Mouse (Mus musculus): ENCODE results near the gene Gm20431.

Gene Gm20431

GRCm38 (mm10) chr2:167675120-167675909, 14.0 kb upstream of the Gm20431 start:
- H3K4me3 ChIP-seq (replicated peaks; ENCODE audit: low read length), result no peak overlapping the region
- peaks cover 41% of the 10 kb centered on the region for H3K4me1 ChIP-seq (replicated peaks; ENCODE audit: low read depth, low read length)
- peaks cover 12% of the 10 kb centered on the region; the same call in 1 of the 2 replicates for H3K27me3 ChIP-seq (ENCODE audit: insufficient read depth, low read length)
- H3K36me3 ChIP-seq (ENCODE audit: insufficient read depth, low read length), result no peaks in the 10 kb centered on the region
- TF ChIP-seq NANOG (IDR thresholded peaks at IDR 0.05; ENCODE audit: borderline replicate concordance, low read length), result no peak
- TF ChIP-seq CTCF (conservative IDR thresholded peaks at IDR 0.05; ENCODE audit: low read length), result peak; percentile 89
- H3K9me3 ChIP-seq (ENCODE audit: low read length), result no peaks in the 10 kb centered on the region

GRCm38 (mm10) chr2:167672212-167672685, 11.0 kb upstream of the Gm20431 start:
- no peak overlapping the region for H3K4me3 ChIP-seq (replicated peaks; ENCODE audit: low read length)
- no peaks in the 10 kb centered on the region for H3K9me3 ChIP-seq (ENCODE audit: low read length)
- H3K27me3 ChIP-seq (ENCODE audit: insufficient read depth, low read length), result peaks cover 15% of the 10 kb centered on the region
- H3K4me1 ChIP-seq (replicated peaks; ENCODE audit: low read depth, low read length), result peaks cover 41% of the 10 kb centered on the region
- no peak for TF ChIP-seq NANOG (IDR thresholded peaks at IDR 0.05; ENCODE audit: borderline replicate concordance, low read length)
- no peak for TF ChIP-seq CTCF (conservative IDR thresholded peaks at IDR 0.05; ENCODE audit: low read length)
- no peak for TF ChIP-seq POU5F1 (IDR thresholded peaks at IDR 0.05; ENCODE audit: borderline replicate concordance, low read length)
- H3K36me3 ChIP-seq (ENCODE audit: insufficient read depth, low read length), result no peaks in the 10 kb centered on the region

- Histone ChIP-seq H3K36me3 (ENCODE audit: insufficient read depth, low read length) (no peaks in the 10 kb centered on the region), H3K9me3 (ENCODE audit: low read length) (no peaks in the 10 kb centered on the region), H3K27me3 (ENCODE audit: insufficient read depth, low read length) (peaks cover 11% of the 10 kb centered on the region), H3K4me3 (replicated peaks; ENCODE audit: low read length) (no peak overlapping the region), H3K4me1 (replicated peaks; ENCODE audit: low read depth, low read length) (peaks cover 34% of the 10 kb centered on the region)
- TF ChIP-seq NANOG (IDR thresholded peaks at IDR 0.05; ENCODE audit: borderline replicate concordance, low read length) (no peak), CTCF (conservative IDR thresholded peaks at IDR 0.05; ENCODE audit: low read length) (no peak), POU5F1 (IDR thresholded peaks at IDR 0.05; ENCODE audit: borderline replicate concordance, low read length) (no peak)
These were observed 9.9 kb upstream of the Gm20431 start for GRCm38 (mm10) chr2:167671101-167671633.

DNA sequence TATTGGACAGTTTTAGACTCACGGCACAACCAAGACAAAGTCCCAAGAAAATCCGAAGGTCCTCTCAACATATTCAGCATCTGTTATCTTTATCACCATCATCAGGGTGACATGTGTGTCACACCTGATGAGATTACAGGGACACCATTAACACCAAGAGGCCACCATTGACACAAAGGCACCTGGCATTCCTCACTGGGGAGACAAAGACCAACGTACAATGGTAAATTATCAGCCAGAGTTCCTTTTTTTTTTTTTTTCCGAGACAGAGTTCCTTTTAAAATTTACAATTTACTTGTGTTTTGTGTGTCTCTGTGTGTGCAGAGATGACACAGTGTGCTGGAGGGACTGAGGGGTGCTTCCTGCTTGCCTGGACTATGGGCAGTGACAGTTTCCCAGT, 8.1 kb upstream of the Gm20431 start:
- TF ChIP-seq POU5F1 (IDR thresholded peaks at IDR 0.05; ENCODE audit: borderline replicate concordance, low read length), result no peak
- no peak for TF ChIP-seq NANOG (IDR thresholded peaks at IDR 0.05; ENCODE audit: borderline replicate concordance, low read length)
- no peak for TF ChIP-seq CTCF (conservative IDR thresholded peaks at IDR 0.05; ENCODE audit: low read length)
- Histone ChIP-seq H3K36me3 (ENCODE audit: insufficient read depth, low read length) (no peaks in the 10 kb centered on the region), H3K27me3 (ENCODE audit: insufficient read depth, low read length) (peaks cover 16% of the 10 kb centered on the region), H3K4me1 (replicated peaks; ENCODE audit: low read depth, low read length) (peaks cover 23% of the 10 kb centered on the region), H3K4me3 (replicated peaks; ENCODE audit: low read length) (no peak overlapping the region), H3K9me3 (ENCODE audit: low read length) (no peaks in the 10 kb centered on the region)

DNA sequence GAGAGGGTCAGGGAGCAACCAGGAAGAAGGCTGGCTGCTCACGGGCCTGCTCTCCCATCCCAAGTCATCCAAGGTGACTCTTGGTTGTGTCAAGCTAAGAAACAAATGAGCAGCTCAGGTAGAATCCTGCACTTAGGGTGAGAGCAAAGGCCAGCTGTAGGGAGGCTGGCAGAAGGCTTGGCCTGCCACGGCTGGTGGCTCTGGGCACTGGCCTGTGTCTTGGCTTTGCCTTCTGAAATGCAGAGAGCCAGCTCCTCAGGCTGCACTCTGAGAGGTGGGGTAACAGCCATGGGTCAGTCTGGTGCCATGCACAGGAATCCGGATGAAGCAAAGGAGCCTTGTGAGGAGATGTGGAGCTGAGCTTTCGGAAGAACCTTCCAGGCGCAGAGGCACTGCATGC, 7.1 kb upstream of the Gm20431 start:
- Histone ChIP-seq H3K9me3 (ENCODE audit: low read length) (no peaks in the 10 kb centered on the region), H3K4me1 (replicated peaks; ENCODE audit: low read depth, low read length) (peaks cover 20% of the 10 kb centered on the region), H3K4me3 (replicated peaks; ENCODE audit: low read length) (no peak overlapping the region)

DNA sequence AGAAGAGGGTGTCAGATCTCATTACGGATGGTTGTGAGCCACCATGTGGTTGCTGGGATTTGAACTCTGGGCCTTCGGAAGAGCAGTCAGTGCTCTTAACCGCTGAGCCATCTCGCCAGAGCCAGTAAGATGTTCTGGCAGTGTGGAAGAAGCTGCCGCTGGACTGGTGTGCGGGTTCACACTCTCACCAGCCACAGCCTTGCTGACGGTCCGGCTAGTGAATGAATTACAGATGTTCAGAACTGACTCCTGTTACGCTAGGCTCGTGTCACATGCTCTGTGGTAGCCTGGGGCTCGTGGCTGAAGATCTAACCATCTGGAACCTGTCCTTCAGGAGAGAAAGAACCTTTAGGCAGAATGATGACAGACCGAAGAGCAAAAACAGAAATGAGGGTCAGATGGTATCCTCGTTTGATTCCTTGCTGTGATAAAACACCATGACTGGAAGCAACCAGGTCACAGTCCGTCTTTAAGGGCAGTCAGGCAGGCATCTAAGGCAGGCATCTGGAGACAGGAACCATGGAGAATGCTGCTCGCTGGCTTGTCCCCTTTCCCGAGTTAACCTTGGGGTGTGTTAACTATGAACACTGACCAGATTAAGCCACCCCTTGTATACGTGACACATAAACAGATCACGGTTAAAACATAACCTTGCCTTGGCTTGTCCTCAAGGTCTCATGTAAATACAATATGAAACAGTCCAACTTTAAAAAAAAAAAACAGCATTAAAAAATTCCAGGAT, 4.8 kb upstream of the Gm20431 start:
- peaks cover 14% of the 10 kb centered on the region for H3K4me1 ChIP-seq (replicated peaks; ENCODE audit: low read depth, low read length)
- TF ChIP-seq CTCF (conservative IDR thresholded peaks at IDR 0.05; ENCODE audit: low read length) (no peak), POU5F1 (IDR thresholded peaks at IDR 0.05; ENCODE audit: borderline replicate concordance, low read length) (no peak), NANOG (IDR thresholded peaks at IDR 0.05; ENCODE audit: borderline replicate concordance, low read length) (no peak)
- H3K9me3 ChIP-seq (ENCODE audit: low read length), result no peaks in the 10 kb centered on the region
- H3K27me3 ChIP-seq (ENCODE audit: insufficient read depth, low read length), result peaks cover 34% of the 10 kb centered on the region
- H3K36me3 ChIP-seq (ENCODE audit: insufficient read depth, low read length), result no peaks in the 10 kb centered on the region
- no peak overlapping the region for H3K4me3 ChIP-seq (replicated peaks; ENCODE audit: low read length)

More for the DNA sequence above, 7.1 kb upstream of the Gm20431 start:
- Histone ChIP-seq H3K27me3 (ENCODE audit: insufficient read depth, low read length) (peaks cover 17% of the 10 kb centered on the region), H3K36me3 (ENCODE audit: insufficient read depth, low read length) (no peaks in the 10 kb centered on the region)
- TF ChIP-seq CTCF (conservative IDR thresholded peaks at IDR 0.05; ENCODE audit: low read length) (no peak), NANOG (IDR thresholded peaks at IDR 0.05; ENCODE audit: borderline replicate concordance, low read length) (no peak), POU5F1 (IDR thresholded peaks at IDR 0.05; ENCODE audit: borderline replicate concordance, low read length) (no peak)

GRCm38 (mm10) chr2:167662713-167663112, 1.4 kb upstream of the Gm20431 start:
- TF ChIP-seq POU5F1 (IDR thresholded peaks at IDR 0.05; ENCODE audit: borderline replicate concordance, low read length), result no peak
- TF ChIP-seq NANOG (IDR thresholded peaks at IDR 0.05; ENCODE audit: borderline replicate concordance, low read length), result no peak
- no peak for TF ChIP-seq CTCF (conservative IDR thresholded peaks at IDR 0.05; ENCODE audit: low read length)
- H3K4me3 ChIP-seq (replicated peaks; ENCODE audit: low read length), result no peak overlapping the region
- peaks cover 33% of the 10 kb centered on the region for H3K27me3 ChIP-seq (ENCODE audit: insufficient read depth, low read length)
- no peaks in the 10 kb centered on the region for H3K9me3 ChIP-seq (ENCODE audit: low read length)
- peaks cover 39% of the 10 kb centered on the region for H3K4me1 ChIP-seq (replicated peaks; ENCODE audit: low read depth, low read length)
- H3K36me3 ChIP-seq (ENCODE audit: insufficient read depth, low read length), result peaks cover 16% of the 10 kb centered on the region

DNA sequence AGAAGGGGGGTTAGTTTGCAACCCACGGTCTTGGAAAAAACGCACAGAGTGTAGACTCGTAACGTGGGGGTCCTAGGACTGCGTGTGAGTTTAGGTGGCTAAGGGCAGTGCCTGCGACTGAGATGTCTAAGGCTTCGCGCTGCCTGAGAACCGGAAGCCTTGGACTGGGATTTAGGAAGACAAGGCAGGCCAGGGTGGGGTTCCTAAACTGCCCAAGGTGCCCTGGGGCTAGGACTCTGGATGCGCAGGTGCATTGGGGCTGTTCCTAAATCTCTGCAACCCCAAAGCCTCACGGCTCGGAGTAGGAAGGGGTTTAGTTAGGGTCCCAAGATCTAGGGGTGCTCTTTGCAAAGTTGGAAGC, 705 bp downstream of the Gm20431 start:
- peak overlapping the region; percentile 89 for H3K4me3 ChIP-seq (replicated peaks; ENCODE audit: low read length)
- H3K36me3 ChIP-seq (ENCODE audit: insufficient read depth, low read length), result peaks cover 25% of the 10 kb centered on the region
- H3K4me1 ChIP-seq (replicated peaks; ENCODE audit: low read depth, low read length), result peaks cover 47% of the 10 kb centered on the region
- no peak for TF ChIP-seq NANOG (IDR thresholded peaks at IDR 0.05; ENCODE audit: borderline replicate concordance, low read length)
- H3K9me3 ChIP-seq (ENCODE audit: low read length), result no peaks in the 10 kb centered on the region
- peaks cover 28% of the 10 kb centered on the region for H3K27me3 ChIP-seq (ENCODE audit: insufficient read depth, low read length)
